Comparison of ENCODE assay signal across 9 mouse cellular contexts in the genomic region with DNA sequence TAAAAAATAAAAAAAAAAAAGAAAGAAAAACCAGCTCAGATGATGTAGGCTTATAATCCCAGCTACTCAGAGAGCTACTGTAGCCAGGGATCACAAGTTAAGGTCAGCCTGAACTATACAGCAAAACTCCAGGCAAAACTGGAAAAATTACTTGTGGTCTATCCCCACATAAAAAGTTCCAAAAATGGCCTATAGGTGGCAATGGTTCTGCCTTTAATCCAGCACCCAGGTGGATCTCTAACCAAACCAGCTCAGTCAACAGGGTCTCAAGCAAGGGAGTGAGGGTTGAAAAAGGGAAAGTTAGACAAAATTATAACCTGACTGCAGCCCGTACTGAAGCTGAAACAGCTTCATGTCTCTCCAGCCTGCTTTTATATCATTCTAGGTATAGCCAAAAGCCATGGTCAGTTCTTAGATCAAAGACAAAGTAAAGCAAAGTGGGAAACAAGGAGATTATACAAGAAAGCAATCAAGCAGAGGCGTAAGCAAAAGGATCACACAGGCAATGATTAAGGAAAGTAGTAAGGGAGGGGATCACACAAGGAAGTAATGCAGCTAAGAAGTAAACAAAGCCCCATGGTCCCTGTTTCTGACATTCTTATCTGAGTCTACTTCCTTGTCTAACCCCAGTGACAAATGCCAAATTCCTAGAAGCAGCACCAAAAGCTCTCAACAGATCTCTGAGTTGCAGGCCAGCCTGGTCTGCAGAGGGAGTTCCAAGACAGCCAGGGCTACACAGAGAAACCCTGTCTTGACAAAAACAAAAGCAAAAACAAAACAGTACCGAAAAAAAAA. TPM values are rescaled to one million over a fixed set of nuclear protein-coding genes. Genes with fewer than 3 reads are reported as not detected.
DNase-seq lines count a peak whose midpoint lies in the region; ATAC-seq and TF ChIP-seq lines count a peak whose summit lies in the region.
"Had no signal": no experiment of that assay in that cellular context is flagged by ENCODE, and none has a peak within 500 bp of the region (broad histone marks: within the 10 kb centered on the region; RNA-seq: fewer than 3 reads in every experiment).

No protein-coding gene starts in this region.

- H3K4me3 ChIP-seq in hindbrain, embryonic 11.5 days (ENCODE audit: low read depth, low read length) = no peak overlapping the region
- no peak overlapping the region for H3K4me3 ChIP-seq in hindbrain, embryonic 10.5 days
- H3K4me3 ChIP-seq in G1E (ENCODE audit: low read depth, low read length) = no peak overlapping the region

- WGBS in hindbrain, embryonic 11.5 days = 70% methylated on average over 3 of the region's 3 CpGs
- WGBS in hindbrain, embryonic 10.5 days = 66% methylated on average over 3 of the region's 3 CpGs

- H3K4me2 ChIP-seq in hindbrain, embryonic 11.5 days (replicated peaks; ENCODE audit: low read depth, low read length) = no peak overlapping the region

- H3K27me3 ChIP-seq in hindbrain, embryonic 11.5 days (ENCODE audit: control insufficient read depth, insufficient read depth, low read length) = no peaks in the 10 kb centered on the region
- no peaks in the 10 kb centered on the region for H3K27me3 ChIP-seq in hindbrain, embryonic 10.5 days (ENCODE audit: insufficient read depth, poor library complexity, severe bottlenecking)
- no peaks in the 10 kb centered on the region for H3K27me3 ChIP-seq in G1E (ENCODE audit: insufficient read depth, low read length)

- no peaks in the 10 kb centered on the region for H3K36me3 ChIP-seq in hindbrain, embryonic 11.5 days (ENCODE audit: control insufficient read depth, insufficient read depth, low read length)
- no peaks in the 10 kb centered on the region for H3K36me3 ChIP-seq in hindbrain, embryonic 10.5 days
- no peaks in the 10 kb centered on the region for H3K36me3 ChIP-seq in G1E (replicated peaks)

- 0 out of 2 replicates have a peak, but pooled peaks have one; percentile 18 for TF ChIP-seq CTCF in G1E (IDR thresholded peaks at IDR 0.05; ENCODE audit: low read depth, low read length)

- H3K27ac ChIP-seq in hindbrain, embryonic 11.5 days (ENCODE audit: low read depth, low read length) = no peak overlapping the region
- H3K27ac ChIP-seq in hindbrain, embryonic 10.5 days = no peak overlapping the region

- ATAC-seq in hindbrain, embryonic 11.5 days (ENCODE audit: low FRiP score) = no peak
- ATAC-seq in G1E (ENCODE audit: extremely low read depth, insufficient number of reproducible peaks, low FRiP score, poor library complexity, severe bottlenecking) = no peak
- peak; percentile 55 for ATAC-seq in granulocyte monocyte progenitor cell, adult 5-6 weeks (replicated peaks; ENCODE audit: poor library complexity, severe bottlenecking)

- DNase-seq in hindbrain, embryonic 11.5 days (ENCODE audit: low spot score) = peak; percentile 26
- no peak for DNase-seq in hindbrain, embryonic 10.5 days (ENCODE audit: low spot score)
- DNase-seq in 416B (ENCODE audit: low read depth) = peak; percentile 76
- DNase-seq in G1E (ENCODE audit: low spot score) = no peak
- DNase-seq in naive thymus-derived CD4-positive, alpha-beta T cell, adult 2 months (ENCODE audit: low read depth) = peak; percentile 20
- DNase-seq in spleen, postnatal 4 days (ENCODE audit: low spot score in 2 of 2) = no peak
- no peak for DNase-seq in layer of hippocampus, postnatal 25 days (ENCODE audit: extremely low spot score in 1 of 2, low spot score in 1 of 2)

- H3K4me1 ChIP-seq in hindbrain, embryonic 11.5 days (replicated peaks; ENCODE audit: control insufficient read depth, insufficient read depth, low read length) = no peaks in the 10 kb centered on the region
- H3K4me1 ChIP-seq in hindbrain, embryonic 10.5 days (replicated peaks) = no peaks in the 10 kb centered on the region
- H3K4me1 ChIP-seq in G1E (ENCODE audit: insufficient read depth, low read depth, low read length) = no peaks in the 10 kb centered on the region

- no peak overlapping the region for H3K9ac ChIP-seq in hindbrain, embryonic 11.5 days (ENCODE audit: low read depth, low read length)

- no peaks in the 10 kb centered on the region for H3K9me3 ChIP-seq in hindbrain, embryonic 11.5 days (ENCODE audit: control insufficient read depth, low read length)
- no peaks in the 10 kb centered on the region for H3K9me3 ChIP-seq in hindbrain, embryonic 10.5 days
- no peaks in the 10 kb centered on the region for H3K9me3 ChIP-seq in G1E (replicated peaks)

RNA-seq across cellular contexts. Expression of a gene that starts 41.3 kb away (rescaled TPM):
- 0.17 TPM in 1 of 2 replicates, not detected in the other for polyA plus RNA-seq in hindbrain, embryonic 11.5 days (2014; fragmentation: Nextera tagmentation; extraction: Ambion mirVana)
- polyA plus RNA-seq in hindbrain, embryonic 10.5 days (2016; fragmentation: Nextera tagmentation; extraction: Ambion mirVana) = 0.22 TPM in 1 of 2 replicates, not detected in the other
- total RNA-seq in G1E (2014; fragmentation: Nextera tagmentation) (not detected in 2 replicates), G1E (2017) (0.06 and 0.11 TPM in 2 replicates)
- polyA plus RNA-seq in G1E (2012) = not detected in 2 replicates
- not detected in 2 replicates for total RNA-seq in granulocyte monocyte progenitor cell, adult 5-6 weeks (2014; fragmentation: Nextera tagmentation)
- total RNA-seq in granulocyte monocyte progenitor cell, adult 5-6 weeks (2017) = not detected in 2 replicates
- under 1 TPM; 0.16 to 0.30 TPM for total RNA-seq in layer of hippocampus, postnatal 25 days (2021)

RNA-seq across cellular contexts. Expression of a gene that starts 56.3 kb away (rescaled TPM):
- polyA plus RNA-seq in hindbrain, embryonic 11.5 days (2014; fragmentation: Nextera tagmentation; extraction: Ambion mirVana) = not detected in 2 replicates
- not detected in 2 replicates for polyA plus RNA-seq in hindbrain, embryonic 10.5 days (2016; fragmentation: Nextera tagmentation; extraction: Ambion mirVana)
- not detected in 2 replicates for total RNA-seq in G1E (2014; fragmentation: Nextera tagmentation)
- 0.17 TPM in 1 of 2 replicates, not detected in the other for total RNA-seq in G1E (2017)
- polyA plus RNA-seq in G1E (2012) = not detected in 2 replicates
- total RNA-seq in granulocyte monocyte progenitor cell, adult 5-6 weeks (2014; fragmentation: Nextera tagmentation) = not detected in 2 replicates
- total RNA-seq in granulocyte monocyte progenitor cell, adult 5-6 weeks (2017) = not detected in 2 replicates
- total RNA-seq in layer of hippocampus, postnatal 25 days (2021) = not detected
- total RNA-seq: layer of hippocampus, postnatal 14 days had no signal

RNA-seq across cellular contexts. Expression of a gene that starts 56.8 kb away (rescaled TPM):
- not detected in 2 replicates for polyA plus RNA-seq in hindbrain, embryonic 11.5 days (2014; fragmentation: Nextera tagmentation; extraction: Ambion mirVana)
- polyA plus RNA-seq in hindbrain, embryonic 10.5 days (2016; fragmentation: Nextera tagmentation; extraction: Ambion mirVana) = not detected in 2 replicates
- total RNA-seq in G1E (2014; fragmentation: Nextera tagmentation) (not detected in 2 replicates), G1E (2017) (0.66 TPM in 1 of 2 replicates, not detected in the other)
- polyA plus RNA-seq in G1E (2012) = not detected in 2 replicates
- not detected in 2 replicates for total RNA-seq in granulocyte monocyte progenitor cell, adult 5-6 weeks (2014; fragmentation: Nextera tagmentation)
- total RNA-seq in granulocyte monocyte progenitor cell, adult 5-6 weeks (2017) = not detected in 2 replicates
- total RNA-seq in layer of hippocampus, postnatal 25 days (2021) = not detected
- total RNA-seq: layer of hippocampus, postnatal 14 days had no signal

Comparison
In these comparisons a context has a peak if more than half of its experiments do, and no peak if none do; other contexts are left out.
1. DNase-seq: peak in hindbrain, embryonic 11.5 days (single experiment), 416B (single experiment) and naive thymus-derived CD4-positive, alpha-beta T cell, adult 2 months (single experiment); none in hindbrain, embryonic 10.5 days (single experiment), G1E (single experiment), spleen, postnatal 4 days (0 of 2) and layer of hippocampus, postnatal 25 days (0 of 2).